ENCODE assay signal across 16 mouse cellular contexts in genomic region chr6:67116306-67116705, GRCm38 (mm10).
A peak's percentile ranks its signal among the peaks of the same experiment; 100 is the strongest.
DNase-seq lines count a peak whose midpoint lies in the region; ATAC-seq and TF ChIP-seq lines count a peak whose summit lies in the region.
"Had no signal": no experiment of that assay in that cellular context is flagged by ENCODE, and none has a peak within 500 bp of the region (broad histone marks: within the 10 kb centered on the region; RNA-seq: fewer than 3 reads in every experiment).

No protein-coding gene starts in this region.

- no peak overlapping the region for H3K27ac ChIP-seq in heart, embryonic 10.5 days
- no peak overlapping the region for H3K27ac ChIP-seq in liver, postnatal 0 days (ENCODE audit: low read depth)
- H3K27ac ChIP-seq in midbrain, embryonic 11.5 days (ENCODE audit: low read depth, low read length) = no peak overlapping the region
- H3K27ac ChIP-seq: embryonic facial prominence, embryonic 10.5 days; embryonic facial prominence, embryonic 12.5 days; forebrain, embryonic 13.5 days; forebrain, embryonic 15.5 days had no signal

- WGBS in heart, embryonic 10.5 days = 80% methylated on average over 3 of the region's 3 CpGs
- WGBS in liver, postnatal 0 days (ENCODE audit: insufficient replicate concordance) = 67% methylated on average over 3 of the region's 3 CpGs
- WGBS in midbrain, embryonic 11.5 days = 85% methylated on average over 3 of the region's 3 CpGs

- intact Hi-C loops in heart, postnatal 14 days (cut with DNase I) = no loop called here

- peak; percentile 48; the same call in 1 of the 2 replicates for ATAC-seq in liver, postnatal 0 days
- ATAC-seq in midbrain, embryonic 11.5 days (ENCODE audit: low FRiP score) = no peak
- ATAC-seq: forebrain, embryonic 15.5 days; forebrain, postnatal 0 days had no signal

- no peak overlapping the region for H3K9ac ChIP-seq in liver, postnatal 0 days (replicated peaks)
- H3K9ac ChIP-seq in midbrain, embryonic 11.5 days (ENCODE audit: low read length) = no peak overlapping the region
- H3K9ac ChIP-seq: embryonic facial prominence, embryonic 12.5 days; forebrain, embryonic 13.5 days; forebrain, embryonic 15.5 days; forebrain, postnatal 0 days had no signal

- no peak overlapping the region for H3K4me3 ChIP-seq in heart, embryonic 10.5 days
- no peak overlapping the region for H3K4me3 ChIP-seq in liver, postnatal 0 days (ENCODE audit: low read depth, low read length)
- H3K4me3 ChIP-seq in midbrain, embryonic 11.5 days (ENCODE audit: low read depth, low read length) = no peak overlapping the region
- H3K4me3 ChIP-seq: embryonic facial prominence, embryonic 10.5 days; embryonic facial prominence, embryonic 12.5 days; forebrain, embryonic 13.5 days; forebrain, embryonic 15.5 days had no signal

- H3K4me1 ChIP-seq in heart, embryonic 10.5 days = no peaks in the 10 kb centered on the region; the same call in none of the 2 replicates
- peaks cover 12% of the 10 kb centered on the region; the same call in 1 of the 2 replicates for H3K4me1 ChIP-seq in liver, postnatal 0 days (ENCODE audit: insufficient read depth)
- no peaks in the 10 kb centered on the region for H3K4me1 ChIP-seq in midbrain, embryonic 11.5 days (ENCODE audit: control insufficient read depth, insufficient read depth, low read length)
- H3K4me1 ChIP-seq: embryonic facial prominence, embryonic 12.5 days; forebrain, embryonic 13.5 days had no signal

- no peak for TF ChIP-seq CTCF in liver, postnatal 0 days (IDR thresholded peaks at IDR 0.05; ENCODE audit: low read depth)

- TF ChIP-seq EP300 in liver, postnatal 0 days (IDR thresholded peaks at IDR 0.05; ENCODE audit: low read depth) = no peak

- H3K4me2 ChIP-seq in liver, postnatal 0 days (ENCODE audit: low read depth, low read length) = no peak overlapping the region
- H3K4me2 ChIP-seq in midbrain, embryonic 11.5 days = no peak overlapping the region
- H3K4me2 ChIP-seq: embryonic facial prominence, embryonic 12.5 days; forebrain, embryonic 13.5 days; forebrain, embryonic 15.5 days had no signal

- H3K9me3 ChIP-seq in heart, embryonic 10.5 days = no peaks in the 10 kb centered on the region
- no peaks in the 10 kb centered on the region for H3K9me3 ChIP-seq in liver, postnatal 0 days (ENCODE audit: low read length)
- H3K9me3 ChIP-seq in midbrain, embryonic 11.5 days (ENCODE audit: control insufficient read depth, low read length) = no peaks in the 10 kb centered on the region
- H3K9me3 ChIP-seq: embryonic facial prominence, embryonic 10.5 days; embryonic facial prominence, embryonic 12.5 days; forebrain, embryonic 13.5 days; forebrain, embryonic 15.5 days had no signal

- H3K27me3 ChIP-seq in heart, embryonic 10.5 days (ENCODE audit: insufficient read depth, poor library complexity, severe bottlenecking) = peaks cover 55% of the 10 kb centered on the region
- H3K27me3 ChIP-seq in liver, postnatal 0 days (ENCODE audit: insufficient read depth, low read length) = no peaks in the 10 kb centered on the region
- no peaks in the 10 kb centered on the region for H3K27me3 ChIP-seq in midbrain, embryonic 11.5 days (ENCODE audit: control insufficient read depth, insufficient read depth, low read length)
- H3K27me3 ChIP-seq: forebrain, embryonic 13.5 days; forebrain, embryonic 15.5 days had no signal

- peak; percentile 28 for DNase-seq in heart, embryonic 10.5 days (ENCODE audit: low spot score)
- no peak for DNase-seq in heart, postnatal 14 days
- no peak for DNase-seq in liver, postnatal 0 days
- DNase-seq in liver = no peak
- no peak for DNase-seq in midbrain, embryonic 11.5 days (ENCODE audit: low spot score, missing footprints)
- DNase-seq: adrenal gland, adult 8-10 months; adrenal gland, postnatal 14 days; adrenal gland, postnatal 36 days; cerebellum, adult 11-12 months; cerebellum, adult 2 months; cerebellum, adult 9-10 months; forebrain, postnatal 0 days had no signal

- no peaks in the 10 kb centered on the region for H3K36me3 ChIP-seq in heart, embryonic 10.5 days
- no peaks in the 10 kb centered on the region for H3K36me3 ChIP-seq in liver, postnatal 0 days (replicated peaks; ENCODE audit: insufficient read depth, low read length)
- no peaks in the 10 kb centered on the region for H3K36me3 ChIP-seq in midbrain, embryonic 11.5 days (ENCODE audit: control insufficient read depth, insufficient read depth, low read length)
- H3K36me3 ChIP-seq: embryonic facial prominence, embryonic 10.5 days; embryonic facial prominence, embryonic 12.5 days; forebrain, embryonic 15.5 days had no signal
